Mouse (Mus musculus) right cerebral cortex, adult 2 months (tissue): ENCODE measurements around the gene Gm49425.
"Not testable (repeated sequence)": the region's sequence is repeated elsewhere in the genome, so short reads cannot be mapped to it uniquely, and the experiment has no call there.

Source experiments
- DNase-seq, 2 experiments: peaks; one replicate each; pipeline ENCODE4 v3.0.0; 2021 to 2022; ENCODE audit warnings: low spot score in 2 of 2

The Gm49425 gene

DNA sequence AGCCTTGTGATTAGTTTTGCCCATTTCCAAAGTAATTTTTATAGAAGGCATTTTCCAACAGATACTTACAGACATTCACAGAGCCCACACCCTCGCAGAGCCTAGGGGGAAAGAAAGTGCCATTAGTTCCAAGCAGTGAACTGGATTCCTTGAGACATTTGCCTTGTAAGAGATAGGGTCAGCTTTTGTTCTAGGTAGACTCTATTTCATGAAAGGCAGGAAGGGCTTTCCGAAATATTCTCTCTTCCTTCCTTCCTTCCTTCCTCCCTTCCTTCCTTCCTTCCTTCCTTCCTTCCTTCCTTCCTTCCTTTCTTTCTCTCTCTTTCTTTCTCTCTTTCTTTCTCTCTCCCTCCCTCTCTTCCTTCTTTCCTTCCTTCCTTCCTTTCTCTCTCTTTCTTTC is at the start of gene Gm49425:
Gene Gm49425, minus strand, starts transcription at position 101 of the 400 bp plus-strand sequence.
- not testable (repeated sequence) for DNase-seq

DNA sequence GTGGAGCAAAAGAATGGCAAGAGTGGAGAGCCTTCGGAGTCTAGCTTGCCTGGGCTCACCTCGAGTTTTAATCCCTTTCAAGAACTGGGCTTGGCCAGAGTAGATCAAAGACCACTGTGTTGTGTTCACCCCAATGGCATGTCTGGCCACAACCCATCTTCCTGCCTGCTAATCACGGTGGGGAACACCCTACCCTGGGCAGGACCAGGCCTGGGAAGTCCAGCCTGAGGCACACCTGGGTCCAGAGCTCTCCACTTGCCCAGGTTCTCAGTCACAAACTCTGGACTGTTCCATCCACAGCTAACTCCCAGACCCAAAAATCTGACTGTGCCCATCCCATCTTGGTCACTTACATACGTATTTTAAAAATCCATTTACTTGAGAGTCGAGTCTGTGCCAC is 45.8 kb upstream of the Gm49425 start, which contains the start of gene Krt90:
Gene Krt90, minus strand, starts transcription at position 101 of the 400 bp plus-strand sequence.
- DNase-seq = no peak

DNA sequence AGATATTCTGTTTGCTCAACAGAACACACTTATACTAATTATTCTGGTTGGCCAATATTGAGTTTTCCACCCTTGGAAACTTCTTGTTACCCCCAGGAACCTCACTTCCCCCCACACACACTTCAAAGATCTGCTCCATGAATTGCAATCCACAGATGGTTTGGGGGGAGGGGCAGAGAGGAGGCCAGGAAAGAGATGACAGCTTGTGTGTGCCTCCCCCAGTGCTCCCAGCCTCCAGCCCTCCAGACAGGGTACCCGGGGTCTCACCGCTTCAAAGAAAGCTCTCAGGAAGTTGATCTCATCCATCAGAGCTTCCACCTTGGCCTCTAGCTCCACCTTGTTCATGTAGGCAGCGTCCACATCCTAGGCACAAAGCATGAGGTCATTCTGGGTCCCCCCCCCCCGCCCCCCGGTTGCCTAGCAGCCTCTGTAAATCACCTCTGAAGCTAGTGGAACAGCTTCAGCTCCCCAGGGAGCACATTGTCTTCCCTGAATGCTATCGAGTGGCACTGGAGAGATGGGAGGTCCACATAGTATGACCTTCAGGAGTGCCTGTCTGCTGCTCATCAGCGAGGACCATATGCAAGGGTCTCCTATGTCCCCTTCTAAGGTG is 41.1 kb upstream of the Gm49425 start:
- no peak for DNase-seq

GRCm38 (mm10) chr15:101553169-101553568 is 36.1 kb upstream of the Gm49425 start:
- peak; percentile 27 to 29 for DNase-seq

DNA sequence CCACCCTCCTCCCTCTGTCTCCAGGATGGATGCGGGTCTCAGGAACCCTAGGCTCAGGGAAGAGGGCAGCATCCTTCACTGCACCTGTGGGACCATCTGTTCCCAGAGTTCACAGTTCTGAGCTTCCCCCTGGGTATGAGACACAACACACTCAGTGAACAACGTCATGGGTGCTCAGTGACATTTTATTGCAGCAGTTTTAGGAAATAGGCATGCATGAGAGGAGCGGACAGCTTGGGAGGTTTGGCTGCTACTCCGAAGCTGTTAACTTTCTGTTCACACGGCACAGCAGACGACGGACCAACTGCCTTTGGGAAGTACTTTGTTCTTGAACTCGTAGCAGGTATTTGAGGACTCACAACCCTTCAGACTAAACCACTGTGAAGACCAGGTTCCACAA is 35.1 kb upstream of the Gm49425 start:
- DNase-seq = peak in 1 of 2 experiments; percentile 12

DNA sequence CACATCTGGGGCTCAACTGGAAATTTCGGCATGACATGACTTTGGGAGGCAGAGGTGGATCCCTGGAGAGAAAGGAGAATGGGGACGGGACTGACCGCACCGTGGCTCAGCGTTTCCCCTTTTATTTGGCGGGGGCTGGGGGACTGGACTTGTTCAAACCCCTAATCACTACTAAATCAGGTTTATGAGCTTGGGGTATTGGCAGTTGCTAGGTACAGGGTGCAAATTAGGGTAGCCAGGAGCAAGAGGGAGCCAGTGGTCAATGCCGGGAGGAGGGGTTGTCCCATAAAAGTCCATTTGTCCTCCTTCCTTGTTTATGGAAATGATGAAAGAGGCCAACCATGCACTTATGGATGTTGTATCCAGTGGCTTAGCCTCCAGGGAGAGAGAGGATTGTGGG is 33.5 kb upstream of the Gm49425 start, which contains the start of gene Krt82:
Gene Krt82, minus strand, starts transcription at position 101 of the 400 bp plus-strand sequence.
- no peak for DNase-seq

DNA sequence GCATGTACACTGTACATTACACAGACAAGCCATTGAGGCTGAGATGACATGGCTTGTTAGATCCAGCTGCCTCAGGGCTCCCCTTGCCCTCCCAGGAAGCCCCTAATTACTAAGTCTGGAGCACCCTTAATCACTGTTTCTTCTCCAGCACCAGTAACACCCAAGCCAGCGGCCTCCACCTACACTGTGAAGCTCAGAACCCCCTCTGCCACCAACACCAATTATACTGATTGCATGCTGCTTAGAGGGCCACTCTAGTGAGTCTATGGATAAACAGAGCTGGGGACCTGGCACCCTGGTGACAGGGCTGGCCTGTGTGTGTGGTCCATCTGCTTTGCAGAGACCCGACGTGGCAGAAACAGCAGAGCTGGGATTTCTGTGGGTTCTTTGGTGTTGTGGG is 27.4 kb upstream of the Gm49425 start:
- no peak for DNase-seq

DNA sequence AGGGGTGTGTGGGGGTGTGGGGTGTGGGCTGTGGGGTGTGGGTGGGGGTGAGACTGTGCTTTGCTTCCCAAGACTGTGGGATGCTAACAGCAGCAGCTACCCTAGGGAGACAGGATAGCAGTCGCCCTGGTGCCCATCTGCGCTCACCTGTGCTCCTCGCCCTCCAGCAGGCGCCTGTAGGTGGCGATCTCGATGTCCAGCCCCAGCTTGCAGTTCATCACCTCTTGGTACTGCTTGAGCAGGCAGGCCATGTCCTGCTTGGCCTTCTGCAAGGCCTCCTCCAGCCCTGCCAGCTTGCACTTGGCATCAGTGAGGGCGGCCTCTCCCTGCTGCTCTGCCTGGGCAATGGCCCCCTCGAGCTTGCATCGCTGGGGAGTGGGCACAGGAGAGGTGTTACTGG is 25.5 kb upstream of the Gm49425 start:
- no peak for DNase-seq

DNA sequence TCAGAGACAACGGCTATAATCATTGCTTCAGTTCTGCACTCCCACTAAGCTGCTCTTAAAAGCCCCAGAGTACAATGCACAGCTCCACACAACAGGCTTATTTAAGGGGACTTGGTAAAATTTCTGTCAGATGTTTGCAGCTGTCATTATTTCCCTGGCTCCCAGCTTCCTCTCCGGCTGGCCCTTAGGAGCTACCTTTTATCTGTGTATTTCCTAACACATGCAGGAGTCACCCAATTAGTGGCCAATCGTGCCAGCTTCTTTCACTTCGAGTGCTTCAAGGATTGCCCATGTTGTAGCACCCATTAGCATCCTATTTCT is 21.5 kb upstream of the Gm49425 start:
- DNase-seq = no peak

DNA sequence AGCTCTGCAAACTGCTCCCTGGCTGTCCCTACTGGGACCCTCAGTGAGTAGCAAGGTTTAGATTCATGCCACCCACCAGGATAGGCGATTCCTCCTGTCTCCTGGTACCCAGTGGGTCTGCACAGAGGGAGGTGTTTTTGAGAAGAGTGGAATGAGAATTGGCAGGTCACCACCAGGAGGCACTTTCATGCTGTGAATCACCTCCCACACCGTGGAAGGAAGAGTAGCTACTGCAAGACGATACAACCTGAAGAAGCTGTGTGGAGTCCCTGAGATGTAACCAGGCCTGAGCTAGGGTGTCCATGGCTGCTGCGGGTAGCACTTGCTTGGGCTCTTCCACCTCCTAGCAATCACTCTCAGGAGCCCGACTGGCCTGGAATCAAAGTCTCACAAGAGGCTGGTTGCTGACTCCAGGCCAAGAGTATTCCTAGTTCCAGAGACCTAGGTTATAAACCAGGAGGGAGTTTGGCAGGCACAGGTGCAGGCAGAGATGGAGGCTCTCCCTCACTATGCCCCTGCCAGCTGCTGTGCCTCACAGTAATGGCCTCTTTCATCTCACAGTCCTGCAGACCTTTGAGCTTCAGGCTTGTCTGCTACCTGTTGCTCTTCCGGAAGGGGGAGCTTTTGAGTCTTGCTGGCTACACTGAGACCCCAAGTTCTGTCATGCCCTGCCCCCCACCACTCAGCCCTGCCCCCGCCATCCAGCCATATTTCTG is 21.0 kb upstream of the Gm49425 start:
- DNase-seq = no peak

DNA sequence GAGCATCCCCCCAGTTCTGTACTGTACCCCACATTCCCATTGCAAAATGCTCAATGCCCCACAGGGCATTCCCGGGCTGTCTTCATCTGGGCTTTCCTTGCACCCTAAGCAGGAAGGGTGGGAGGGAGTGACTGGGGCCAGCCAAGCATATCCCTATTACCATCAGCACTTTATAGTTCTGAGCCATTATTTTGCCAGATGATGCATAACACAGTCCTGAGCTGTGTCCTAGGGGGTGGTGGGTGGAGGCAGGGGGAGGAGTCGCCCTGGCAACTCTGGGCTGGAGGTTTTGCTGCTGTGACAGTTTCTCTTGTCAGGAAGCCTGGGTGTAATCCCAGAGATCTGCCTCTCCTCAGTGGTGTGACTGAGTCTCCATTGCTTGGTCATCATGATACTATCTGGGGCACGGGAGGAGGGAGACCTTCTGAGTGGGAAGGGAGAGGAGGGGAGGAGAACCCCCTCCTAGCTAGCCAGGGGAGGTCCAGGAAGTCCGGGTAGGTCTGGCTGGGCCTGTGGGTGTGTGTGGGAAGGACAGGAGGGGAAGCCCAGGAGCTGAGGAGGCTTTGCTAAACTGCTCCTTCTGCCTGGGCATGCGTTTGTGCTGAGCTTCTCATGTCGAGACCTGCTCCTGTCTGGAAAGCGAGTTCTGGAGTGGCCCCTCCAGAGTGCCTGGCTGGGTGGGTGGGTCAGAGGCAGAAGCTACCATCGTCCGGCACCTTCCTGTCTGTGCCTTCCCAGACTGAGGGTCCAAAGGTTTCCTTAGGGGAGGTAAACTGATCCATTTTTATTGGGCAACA is 19.2 kb upstream of the Gm49425 start:
- peak; percentile 12 to 13 for DNase-seq

DNA sequence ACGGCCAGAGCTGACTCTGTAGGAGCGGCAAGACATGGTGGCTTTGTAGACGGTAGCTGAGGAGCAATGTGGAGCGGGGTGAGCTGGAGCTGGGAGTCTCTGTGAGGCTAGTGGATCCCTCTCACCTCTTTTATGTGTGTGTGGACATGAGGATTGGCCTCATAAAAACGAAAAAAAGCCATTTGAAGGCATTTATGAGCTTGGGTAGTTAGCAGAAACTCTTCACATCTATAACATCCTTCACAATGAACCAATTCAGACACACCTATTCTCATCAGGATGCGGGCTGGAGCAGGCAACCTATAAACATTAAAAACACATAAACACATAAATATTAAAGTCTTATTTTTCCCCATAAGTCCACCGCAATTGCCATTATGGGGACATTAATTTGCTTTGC is 15.7 kb upstream of the Gm49425 start, which contains the start of gene Krt84:
Gene Krt84, minus strand, starts transcription at position 101 of the 400 bp plus-strand sequence.
- no peak for DNase-seq

GRCm38 (mm10) chr15:101522556-101523232 is 5.6 kb upstream of the Gm49425 start:
- DNase-seq = no peak

DNA sequence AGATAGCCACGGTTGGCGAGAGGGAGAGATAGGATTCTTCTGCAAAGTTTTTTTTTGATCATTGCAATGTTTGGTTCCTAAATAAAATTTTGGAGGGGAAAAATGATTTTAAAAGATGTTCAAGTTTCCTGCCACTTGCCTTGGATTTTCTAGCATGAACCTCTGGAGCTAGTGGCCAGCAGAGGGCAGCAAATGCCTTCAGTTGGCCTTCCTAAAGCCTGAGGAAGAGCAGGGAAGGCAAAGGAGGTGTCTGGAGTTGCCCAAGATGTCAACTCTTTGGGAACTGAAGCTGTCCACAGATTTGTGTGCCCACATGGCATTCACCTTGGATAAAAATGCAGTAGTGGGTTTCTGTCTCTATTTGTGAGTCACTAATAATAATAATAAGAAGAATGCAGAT is 2.7 kb upstream of the Gm49425 start:
- DNase-seq = peak; percentile 85 to 87

DNA sequence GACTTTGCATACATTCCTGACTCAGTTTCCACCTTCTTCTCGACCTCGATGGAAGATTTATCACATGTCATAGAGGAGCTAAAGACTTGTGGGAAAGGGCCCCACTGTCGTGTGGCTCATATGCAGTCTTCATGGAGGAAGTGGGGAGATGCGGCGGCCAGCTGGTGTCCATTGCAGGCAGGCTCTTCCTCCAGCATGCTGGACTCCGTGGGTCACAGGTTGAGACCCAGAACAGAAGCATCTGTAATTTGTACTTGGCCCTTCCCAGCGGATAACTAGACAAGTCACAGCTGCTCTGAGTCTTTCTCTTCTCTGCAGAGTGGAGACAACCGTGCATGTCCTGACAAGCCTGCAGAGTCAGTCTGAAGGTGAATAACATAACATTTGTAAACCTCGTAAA is 8.8 kb downstream of the Gm49425 start:
- no peak for DNase-seq

- no peak for DNase-seq
Measured at GRCm38 (mm10) chr15:101506896-101507758, 9.9 kb downstream of the Gm49425 start.

- DNase-seq = peak in 1 of 2 experiments; percentile 23
Measured at GRCm38 (mm10) chr15:101497181-101497580, 19.9 kb downstream of the Gm49425 start.

GRCm38 (mm10) chr15:101495266-101495665 is 21.8 kb downstream of the Gm49425 start:
- DNase-seq = no peak

DNA sequence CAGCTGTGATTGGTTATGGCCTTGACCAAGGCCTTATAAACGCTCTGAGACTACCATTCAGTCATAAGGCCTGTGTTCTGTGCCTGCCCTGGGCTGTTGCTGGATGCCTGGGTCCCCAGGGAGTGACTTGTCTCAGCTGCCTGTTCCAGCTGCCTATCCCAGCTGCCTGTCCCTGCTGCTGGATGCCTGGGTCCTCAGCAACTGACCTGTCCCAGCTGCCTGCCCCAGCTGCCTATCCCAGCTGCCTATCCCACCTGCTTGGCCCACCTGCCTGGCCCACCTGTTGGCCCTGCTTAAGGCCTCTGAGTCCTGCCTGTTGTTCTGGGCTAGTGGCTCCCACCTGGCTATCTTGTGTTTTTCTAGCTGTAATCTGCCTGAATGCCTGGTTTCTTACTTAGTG is 22.9 kb downstream of the Gm49425 start:
- DNase-seq = no peak

DNA sequence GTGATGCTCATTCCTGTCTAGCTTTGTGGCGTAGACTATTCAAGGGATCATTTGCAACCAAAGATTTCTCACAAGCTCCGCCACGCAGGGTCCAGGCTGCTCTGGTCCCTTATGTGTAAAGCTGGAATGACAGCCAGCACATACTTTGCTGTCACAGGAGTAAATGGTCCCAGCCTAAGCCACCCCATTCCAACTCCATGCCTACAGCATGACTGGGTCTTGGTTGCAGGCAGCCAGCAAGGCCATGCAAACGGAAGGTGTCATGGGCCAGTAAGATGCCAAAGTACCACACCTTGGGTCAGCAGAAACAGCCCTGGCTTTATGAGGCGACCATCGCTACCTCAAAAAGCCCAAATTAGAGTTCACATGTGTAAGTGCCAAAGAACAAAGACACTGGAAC is 23.3 kb downstream of the Gm49425 start:
- no peak for DNase-seq

DNA sequence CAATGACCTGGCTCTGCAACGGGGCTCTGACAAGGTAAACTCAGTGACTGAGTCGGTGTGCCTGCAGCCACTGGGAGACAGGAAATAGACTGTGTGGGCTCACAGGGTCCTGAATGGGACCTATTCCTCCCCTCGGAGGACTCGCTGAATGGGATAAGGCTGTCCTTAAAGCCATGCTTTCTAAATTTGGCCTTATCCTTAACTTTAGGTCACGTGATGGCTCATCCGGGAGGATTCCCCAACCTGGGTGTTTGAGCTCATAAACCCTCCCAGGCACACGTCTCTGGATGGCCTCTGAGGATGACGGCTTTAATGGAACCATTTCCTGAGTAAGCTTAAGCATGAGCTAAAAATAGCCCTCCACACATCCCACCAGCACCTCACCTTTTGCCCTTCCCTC is 24.3 kb downstream of the Gm49425 start:
- no peak for DNase-seq
